Mouse (Mus musculus): ENCODE results near the gene Tenm4. TPM values are rescaled to one million over a fixed set of nuclear protein-coding genes. Genes with fewer than 3 reads are reported as not detected.

Gene Tenm4
- polyA plus RNA-seq, 1 experiment from 2014 or later, result 14.3 TPM

GRCm38 (mm10) chr7:96484006-96484581 lies 313.0 kb downstream of the Tenm4 start:
- no peaks in the 10 kb centered on the region for H3K27me3 ChIP-seq (replicated peaks; ENCODE audit: control insufficient read depth, insufficient read depth, low read length)
- H3K4me3 ChIP-seq (ENCODE audit: low read length), result no peak overlapping the region
- no peaks in the 10 kb centered on the region for H3K4me1 ChIP-seq (ENCODE audit: control insufficient read depth, insufficient read depth, low read length)
- H3K9me3 ChIP-seq (ENCODE audit: control insufficient read depth, low read length), result no peaks in the 10 kb centered on the region
- H3K36me3 ChIP-seq (ENCODE audit: control insufficient read depth, insufficient read depth, low read length), result no peaks in the 10 kb centered on the region
- WGBS, result 71% methylated on average over 1 of the region's 1 CpGs
- H3K27ac ChIP-seq (ENCODE audit: low read length), result no peak overlapping the region
- H3K9ac ChIP-seq (ENCODE audit: low read depth, low read length), result no peak overlapping the region
- no peak for ATAC-seq
- no peak overlapping the region for H3K4me2 ChIP-seq (ENCODE audit: low read depth, low read length)

- Histone ChIP-seq H3K9ac (ENCODE audit: low read depth, low read length) (no peak overlapping the region), H3K9me3 (ENCODE audit: control insufficient read depth, low read length) (no peaks in the 10 kb centered on the region), H3K4me3 (ENCODE audit: low read length) (no peak overlapping the region), H3K27ac (ENCODE audit: low read length) (no peak overlapping the region), H3K4me1 (ENCODE audit: control insufficient read depth, insufficient read depth, low read length) (peaks cover 2% of the 10 kb centered on the region; the same call in 1 of the 2 replicates), H3K36me3 (ENCODE audit: control insufficient read depth, insufficient read depth, low read length) (no peaks in the 10 kb centered on the region), H3K27me3 (replicated peaks; ENCODE audit: control insufficient read depth, insufficient read depth, low read length) (no peaks in the 10 kb centered on the region), H3K4me2 (ENCODE audit: low read depth, low read length) (no peak overlapping the region)
- no peak for ATAC-seq
- 82% methylated on average over 6 of the region's 6 CpGs for WGBS
Measured at GRCm38 (mm10) chr7:96489348-96490076, 318.5 kb downstream of the Tenm4 start.

- Histone ChIP-seq H3K9ac (ENCODE audit: low read depth, low read length) (no peak overlapping the region), H3K9me3 (ENCODE audit: control insufficient read depth, low read length) (no peaks in the 10 kb centered on the region), H3K4me3 (ENCODE audit: low read length) (no peak overlapping the region), H3K27me3 (replicated peaks; ENCODE audit: control insufficient read depth, insufficient read depth, low read length) (no peaks in the 10 kb centered on the region), H3K4me1 (ENCODE audit: control insufficient read depth, insufficient read depth, low read length) (peaks cover 2% of the 10 kb centered on the region; the same call in 1 of the 2 replicates), H3K27ac (ENCODE audit: low read length) (no peak overlapping the region), H3K4me2 (ENCODE audit: low read depth, low read length) (no peak overlapping the region), H3K36me3 (ENCODE audit: control insufficient read depth, insufficient read depth, low read length) (no peaks in the 10 kb centered on the region)
- 36% methylated on average over 2 of the region's 2 CpGs for WGBS
- ATAC-seq, result no peak
Measured at GRCm38 (mm10) chr7:96491896-96492295, 320.9 kb downstream of the Tenm4 start.

- Histone ChIP-seq H3K36me3 (ENCODE audit: control insufficient read depth, insufficient read depth, low read length) (no peaks in the 10 kb centered on the region), H3K9me3 (ENCODE audit: control insufficient read depth, low read length) (no peaks in the 10 kb centered on the region), H3K4me2 (ENCODE audit: low read depth, low read length) (no peak overlapping the region), H3K27ac (ENCODE audit: low read length) (no peak overlapping the region), H3K27me3 (replicated peaks; ENCODE audit: control insufficient read depth, insufficient read depth, low read length) (no peaks in the 10 kb centered on the region), H3K4me1 (ENCODE audit: control insufficient read depth, insufficient read depth, low read length) (peaks cover 2% of the 10 kb centered on the region; the same call in 1 of the 2 replicates), H3K9ac (ENCODE audit: low read depth, low read length) (no peak overlapping the region), H3K4me3 (ENCODE audit: low read length) (no peak overlapping the region)
- WGBS, result 87% methylated on average over 7 of the region's 7 CpGs
- ATAC-seq, result no peak
Measured at GRCm38 (mm10) chr7:96492696-96493095, 321.6 kb downstream of the Tenm4 start.

DNA sequence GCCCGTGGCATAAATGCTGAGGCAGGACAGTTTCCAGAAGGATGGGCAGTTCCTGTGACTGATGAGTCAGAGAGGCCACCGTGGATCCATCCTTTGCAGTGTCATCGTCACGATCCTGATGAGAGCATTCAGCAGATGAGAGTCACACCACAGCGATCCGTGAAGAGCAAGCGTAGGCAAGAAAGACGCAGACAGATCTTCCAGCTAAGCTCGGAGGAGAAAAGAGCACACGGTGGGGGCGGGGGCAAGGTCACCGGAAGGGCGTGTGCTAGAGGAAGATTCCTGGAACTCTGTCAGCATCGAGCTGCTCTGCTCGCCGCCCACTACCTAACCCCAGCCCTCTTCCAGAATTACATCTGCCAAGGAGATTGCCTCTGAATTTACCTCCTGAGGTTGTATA lies 323.0 kb downstream of the Tenm4 start:
- WGBS, result 55% methylated on average over 16 of the region's 16 CpGs
- Histone ChIP-seq H3K4me2 (ENCODE audit: low read depth, low read length) (no peak overlapping the region), H3K36me3 (ENCODE audit: control insufficient read depth, insufficient read depth, low read length) (no peaks in the 10 kb centered on the region)

GRCm38 (mm10) chr7:96500108-96500507 lies 329.1 kb downstream of the Tenm4 start:
- no peak for ATAC-seq
- H3K27ac ChIP-seq (ENCODE audit: low read length), result no peak overlapping the region
- H3K36me3 ChIP-seq (ENCODE audit: control insufficient read depth, insufficient read depth, low read length), result no peaks in the 10 kb centered on the region
- H3K4me3 ChIP-seq (ENCODE audit: low read length), result no peak overlapping the region
- no peaks in the 10 kb centered on the region for H3K27me3 ChIP-seq (replicated peaks; ENCODE audit: control insufficient read depth, insufficient read depth, low read length)
- H3K9ac ChIP-seq (ENCODE audit: low read depth, low read length), result no peak overlapping the region
- 91% methylated on average over 5 of the region's 5 CpGs for WGBS
- no peaks in the 10 kb centered on the region for H3K4me1 ChIP-seq (ENCODE audit: control insufficient read depth, insufficient read depth, low read length)
- no peaks in the 10 kb centered on the region for H3K9me3 ChIP-seq (ENCODE audit: control insufficient read depth, low read length)
- H3K4me2 ChIP-seq (ENCODE audit: low read depth, low read length), result no peak overlapping the region

More for the DNA sequence above, 323.0 kb downstream of the Tenm4 start:
- Histone ChIP-seq H3K9ac (ENCODE audit: low read depth, low read length) (no peak overlapping the region), H3K4me3 (ENCODE audit: low read length) (no peak overlapping the region), H3K4me1 (ENCODE audit: control insufficient read depth, insufficient read depth, low read length) (peaks cover 2% of the 10 kb centered on the region; the same call in 1 of the 2 replicates), H3K27me3 (replicated peaks; ENCODE audit: control insufficient read depth, insufficient read depth, low read length) (no peaks in the 10 kb centered on the region), H3K27ac (ENCODE audit: low read length) (no peak overlapping the region), H3K9me3 (ENCODE audit: control insufficient read depth, low read length) (no peaks in the 10 kb centered on the region)
- no peak for ATAC-seq

DNA sequence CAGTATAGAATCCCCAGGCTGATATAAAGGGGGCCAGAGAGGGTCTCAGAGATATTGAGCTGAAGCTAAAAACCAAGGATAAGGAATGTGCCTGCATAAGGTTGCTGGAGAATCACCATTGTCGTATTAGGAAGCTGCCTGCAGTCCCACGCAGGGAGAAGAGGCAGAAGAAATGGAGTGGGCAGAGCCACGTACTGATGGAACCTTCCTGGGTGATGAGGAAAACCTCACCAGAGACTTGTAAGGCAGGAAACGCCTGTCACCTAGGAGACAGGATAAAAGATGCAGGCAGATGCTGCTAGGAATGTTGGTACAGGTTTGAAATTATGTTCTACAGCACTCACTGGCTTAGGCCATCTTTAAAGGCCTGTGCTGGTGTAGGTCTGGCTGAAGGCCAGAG lies 329.8 kb downstream of the Tenm4 start:
- no peaks in the 10 kb centered on the region for H3K36me3 ChIP-seq (ENCODE audit: control insufficient read depth, insufficient read depth, low read length)
- WGBS, result 72% methylated on average over 4 of the region's 4 CpGs
- H3K4me2 ChIP-seq (ENCODE audit: low read depth, low read length), result no peak overlapping the region
- no peaks in the 10 kb centered on the region for H3K27me3 ChIP-seq (replicated peaks; ENCODE audit: control insufficient read depth, insufficient read depth, low read length)
- no peaks in the 10 kb centered on the region for H3K4me1 ChIP-seq (ENCODE audit: control insufficient read depth, insufficient read depth, low read length)
- no peaks in the 10 kb centered on the region for H3K9me3 ChIP-seq (ENCODE audit: control insufficient read depth, low read length)
- H3K4me3 ChIP-seq (ENCODE audit: low read length), result no peak overlapping the region
- ATAC-seq, result no peak
- no peak overlapping the region for H3K27ac ChIP-seq (ENCODE audit: low read length)
- H3K9ac ChIP-seq (ENCODE audit: low read depth, low read length), result no peak overlapping the region

- Histone ChIP-seq H3K4me3 (ENCODE audit: low read length) (no peak overlapping the region), H3K27ac (ENCODE audit: low read length) (no peak overlapping the region), H3K36me3 (ENCODE audit: control insufficient read depth, insufficient read depth, low read length) (no peaks in the 10 kb centered on the region), H3K9ac (ENCODE audit: low read depth, low read length) (no peak overlapping the region), H3K4me2 (ENCODE audit: low read depth, low read length) (no peak overlapping the region), H3K4me1 (ENCODE audit: control insufficient read depth, insufficient read depth, low read length) (no peaks in the 10 kb centered on the region), H3K9me3 (ENCODE audit: control insufficient read depth, low read length) (no peaks in the 10 kb centered on the region), H3K27me3 (replicated peaks; ENCODE audit: control insufficient read depth, insufficient read depth, low read length) (no peaks in the 10 kb centered on the region)
- no peak for ATAC-seq
- WGBS, result 46% methylated on average over 11 of the region's 11 CpGs
Measured at GRCm38 (mm10) chr7:96502321-96502973, 331.4 kb downstream of the Tenm4 start.

- 61% methylated on average over 6 of the region's 6 CpGs for WGBS
- no peak for ATAC-seq
- Histone ChIP-seq H3K27me3 (replicated peaks; ENCODE audit: control insufficient read depth, insufficient read depth, low read length) (no peaks in the 10 kb centered on the region), H3K9me3 (ENCODE audit: control insufficient read depth, low read length) (no peaks in the 10 kb centered on the region), H3K4me3 (ENCODE audit: low read length) (no peak overlapping the region), H3K4me2 (ENCODE audit: low read depth, low read length) (no peak overlapping the region), H3K9ac (ENCODE audit: low read depth, low read length) (no peak overlapping the region), H3K36me3 (ENCODE audit: control insufficient read depth, insufficient read depth, low read length) (no peaks in the 10 kb centered on the region), H3K4me1 (ENCODE audit: control insufficient read depth, insufficient read depth, low read length) (peaks cover 4% of the 10 kb centered on the region; the same call in 1 of the 2 replicates), H3K27ac (ENCODE audit: low read length) (no peak overlapping the region)
Measured at GRCm38 (mm10) chr7:96505538-96505937, 334.5 kb downstream of the Tenm4 start.

Data from intestine, embryonic 16.5 days (tissue).